Mouse (Mus musculus) small intestine, adult 10 weeks (tissue): ENCODE data around the gene Gap43. TPM values are rescaled to one million over a fixed set of nuclear protein-coding genes. Genes with fewer than 3 reads are reported as not detected.

ENCODE experiments used
- polyA plus RNA-seq: library from polyadenylated mRNA; stranded (reverse); fragments of 350-450 nt; fragmentation: Illumina TruSeq; extraction: RNeasy Lipid Tissue Mini Kit (QIAGEN cat#74804); gene quantifications from one replicate; pipeline ENCODE4 v1.2.3, GENCODE M21; 2014; ENCODE audit warnings: low replicate concordance

The Gap43 gene
- polyA plus RNA-seq = 3.9 TPM

DNA sequence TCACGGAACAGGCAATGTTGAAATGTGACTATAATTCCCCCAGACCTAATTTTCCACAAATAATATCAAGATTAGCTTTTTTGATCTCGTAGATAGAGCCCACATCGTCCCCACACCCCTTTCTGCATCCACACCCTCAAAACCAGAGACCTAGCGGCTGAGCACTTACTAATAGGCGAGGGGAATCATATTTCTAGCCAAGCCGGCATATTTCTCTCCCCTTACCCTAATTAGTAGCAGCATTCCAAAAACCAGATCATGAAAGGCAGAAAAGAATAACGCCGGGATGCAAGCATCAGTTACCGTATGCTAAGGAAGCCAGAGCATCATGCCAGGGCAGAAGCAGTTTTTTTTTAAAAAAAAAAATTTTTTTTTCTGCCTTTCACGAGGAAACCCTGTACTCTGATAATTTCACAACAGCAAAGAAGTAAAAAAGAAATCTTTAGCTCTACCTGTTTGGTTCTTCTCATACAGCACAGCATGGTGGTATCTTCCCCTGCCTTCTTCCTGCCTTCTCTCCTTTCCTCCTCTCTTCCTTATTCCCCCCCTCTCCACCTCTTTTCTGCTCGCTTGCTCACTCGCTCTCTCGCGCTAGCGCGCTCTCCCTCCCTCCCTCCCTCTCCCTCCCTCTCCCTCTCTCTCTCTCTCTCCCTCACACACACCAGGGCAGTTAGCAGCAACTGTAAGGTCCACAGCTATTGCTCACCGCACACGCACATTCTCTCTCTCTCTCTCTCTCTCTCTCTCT lies at the start of gene Gap43:
Gap43 (minus strand) TSS at position 631 of the 748 bp plus-strand sequence.

